Mouse (Mus musculus): Measurements from ENCODE around the gene Wdr81. TPM values are rescaled to one million over a fixed set of nuclear protein-coding genes. Genes with fewer than 3 reads are reported as not detected.

Gene Wdr81
- polyA plus RNA-seq, 1 experiment = 34.4 TPM

DNA sequence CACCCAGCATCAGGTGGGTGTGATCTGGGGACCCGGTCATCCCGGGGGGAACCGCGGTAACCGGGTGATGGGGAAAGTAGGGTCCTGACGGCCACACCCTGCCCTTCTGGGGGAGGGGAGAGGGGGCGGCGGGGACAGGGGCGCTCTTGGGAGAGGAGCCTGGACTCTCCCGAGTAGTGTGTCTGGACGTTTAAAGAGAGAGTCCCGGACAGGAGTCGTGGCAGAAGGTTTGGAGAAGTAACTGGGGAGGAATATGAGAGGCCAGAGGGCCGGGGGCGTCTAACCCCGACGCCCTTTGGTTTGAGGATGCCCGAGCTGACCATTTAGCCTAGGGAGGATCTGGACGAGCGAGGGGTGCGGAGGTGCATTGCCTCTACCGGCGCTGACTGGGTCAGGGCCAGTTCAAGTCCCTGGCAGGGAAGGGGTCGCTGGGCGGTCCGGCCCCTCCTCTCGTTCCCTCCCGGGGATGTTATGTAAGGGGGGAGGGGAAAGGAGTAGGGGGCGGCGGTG, 7.3 kb upstream of the Wdr81 start:
- H3K27ac ChIP-seq (ENCODE audit: insufficient read depth, low read length) = peak overlapping the region; percentile 66
- peaks cover 26% of the 10 kb centered on the region; the same call in 1 of the 2 replicates for H3K4me1 ChIP-seq (ENCODE audit: control insufficient read depth, insufficient read depth, insufficient read length)
- H3K27me3 ChIP-seq (ENCODE audit: control insufficient read depth, insufficient read depth, low read length) = no peaks in the 10 kb centered on the region
- WGBS = 1% methylated on average over 30 of the region's 30 CpGs
- no peak for DNase-seq (ENCODE audit: low read depth in 1 of 2, low spot score in 2 of 2)
- no peaks in the 10 kb centered on the region; the same call in 1 of the 2 replicates for H3K36me3 ChIP-seq (ENCODE audit: control insufficient read depth, insufficient read depth, low read length)
- no peak for TF ChIP-seq CTCF (IDR thresholded peaks at IDR 0.05; ENCODE audit: extremely low read depth, insufficient read depth, insufficient read length, insufficient replicate concordance)
- no peak for TF ChIP-seq POLR2A (IDR thresholded peaks at IDR 0.05; ENCODE audit: low read depth, low read length)
- H3K4me3 ChIP-seq (ENCODE audit: extremely low read depth, insufficient read depth, insufficient read length) = peak overlapping the region; percentile 67

DNA sequence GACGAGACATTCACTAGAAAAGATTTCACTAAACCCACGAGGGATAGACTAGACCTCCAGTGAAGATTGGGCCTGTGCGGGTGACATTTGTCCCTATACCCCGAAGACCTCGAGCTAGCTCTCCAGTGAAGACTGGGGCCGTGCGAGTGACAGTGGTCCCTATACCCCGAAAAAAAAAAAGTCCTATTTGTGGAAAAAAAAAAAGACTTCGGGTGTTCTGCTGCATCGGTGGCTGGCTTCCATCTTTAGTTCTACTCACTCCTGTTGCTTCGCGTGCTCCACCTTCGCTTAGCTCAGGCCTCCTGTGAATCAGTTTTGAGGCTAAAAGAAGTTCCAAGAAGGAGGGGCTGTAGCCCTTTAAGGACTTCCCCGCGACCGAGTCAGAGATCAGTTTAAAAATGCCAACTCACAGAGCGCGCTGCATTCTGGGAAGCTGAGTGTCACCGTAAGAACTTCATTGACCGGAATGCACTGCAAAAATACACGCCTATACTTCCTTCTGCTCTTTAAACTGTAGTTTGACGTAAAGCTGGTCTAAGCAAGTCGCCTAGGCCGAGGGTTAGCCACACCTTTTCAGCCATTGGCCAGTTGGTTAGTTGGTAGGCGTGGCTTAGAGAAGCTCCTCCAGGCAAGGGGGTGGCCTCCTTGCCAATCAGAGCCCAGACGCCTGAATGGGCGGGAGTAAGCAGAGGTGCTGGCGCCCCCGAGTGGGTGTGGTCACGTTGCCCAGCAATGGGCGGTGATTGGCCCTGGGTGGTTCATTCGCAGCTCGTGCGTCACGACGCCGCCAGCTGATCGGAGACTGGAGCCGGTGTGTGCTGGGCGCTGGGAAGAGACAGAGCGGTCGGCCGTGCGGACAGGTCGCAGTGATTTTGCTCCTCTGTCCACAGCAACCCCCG, 6.6 kb upstream of the Wdr81 start, which contains the start of gene Tlcd2:
TSS of gene Tlcd2 (plus strand) at position 872 of the 899 bp plus-strand sequence.
- H3K27me3 ChIP-seq (ENCODE audit: control insufficient read depth, insufficient read depth, low read length) = no peaks in the 10 kb centered on the region
- peak within 1 kb of the TSS; percentile 67 for H3K4me3 ChIP-seq (ENCODE audit: extremely low read depth, insufficient read depth, insufficient read length)
- TF ChIP-seq CTCF (IDR thresholded peaks at IDR 0.05; ENCODE audit: extremely low read depth, insufficient read depth, insufficient read length, insufficient replicate concordance) (no peak), POLR2A (IDR thresholded peaks at IDR 0.05; ENCODE audit: low read depth, low read length) (peak; percentile 89)
- H3K36me3 ChIP-seq (ENCODE audit: control insufficient read depth, insufficient read depth, low read length) = no peaks in the 10 kb centered on the region; the same call in 1 of the 2 replicates
- DNase-seq (ENCODE audit: low read depth in 1 of 2, low spot score in 2 of 2) = peak; percentile 99 to 100
- H3K27ac ChIP-seq (ENCODE audit: insufficient read depth, low read length) = peak within 1 kb of the TSS; percentile 98
- WGBS = under 1% methylated on average over 46 of the region's 46 CpGs
- H3K4me1 ChIP-seq (ENCODE audit: control insufficient read depth, insufficient read depth, insufficient read length) = peaks cover 30% of the 10 kb centered on the region; the same call in 1 of the 2 replicates

DNA sequence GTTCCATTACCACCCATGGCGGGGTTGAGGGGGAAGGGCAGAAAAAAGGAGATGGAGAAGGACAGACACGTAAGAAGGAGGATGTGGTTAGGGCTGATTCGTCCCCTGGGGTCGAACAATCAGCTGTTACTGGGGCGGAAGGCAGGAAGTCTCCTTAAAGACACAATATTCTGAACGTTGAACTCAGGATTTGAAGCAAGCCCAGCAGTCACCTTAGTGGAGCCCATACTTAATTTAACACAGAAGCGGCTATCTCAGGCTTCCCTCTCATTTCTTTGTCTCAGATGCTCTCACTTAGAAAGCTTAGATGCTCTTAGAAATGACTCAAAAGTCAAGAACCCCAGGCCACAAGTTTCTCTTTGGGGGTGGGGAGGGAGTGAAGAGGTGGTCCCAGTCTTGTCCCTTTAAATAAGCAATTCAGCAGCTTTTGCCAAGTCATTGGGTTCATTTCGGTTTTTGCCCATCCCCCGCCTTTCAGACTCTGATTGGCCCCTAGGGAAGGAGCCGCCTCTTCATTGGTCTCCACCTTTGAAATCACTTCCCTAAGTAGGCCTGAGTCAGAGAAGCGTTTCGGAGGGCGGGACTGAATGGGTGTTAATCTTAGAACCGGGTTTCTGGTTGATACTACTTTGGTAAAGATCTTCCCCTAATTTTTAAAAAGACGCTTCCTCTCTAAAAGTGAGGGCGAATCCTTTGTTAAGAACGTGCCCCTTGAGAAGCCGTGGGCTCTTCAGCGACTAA, 5.8 kb upstream of the Wdr81 start:
- H3K4me1 ChIP-seq (ENCODE audit: control insufficient read depth, insufficient read depth, insufficient read length) = peaks cover 31% of the 10 kb centered on the region; the same call in 1 of the 2 replicates
- peak overlapping the region; percentile 98 for H3K27ac ChIP-seq (ENCODE audit: insufficient read depth, low read length)
- WGBS = under 1% methylated on average over 19 of the region's 19 CpGs
- TF ChIP-seq CTCF (IDR thresholded peaks at IDR 0.05; ENCODE audit: extremely low read depth, insufficient read depth, insufficient read length, insufficient replicate concordance) (no peak), POLR2A (IDR thresholded peaks at IDR 0.05; ENCODE audit: low read depth, low read length) (peak; percentile 17; the same call in 1 of the 2 replicates)
- no peaks in the 10 kb centered on the region for H3K36me3 ChIP-seq (ENCODE audit: control insufficient read depth, insufficient read depth, low read length)
- H3K4me3 ChIP-seq (ENCODE audit: extremely low read depth, insufficient read depth, insufficient read length) = peak overlapping the region; percentile 51
- DNase-seq (ENCODE audit: low read depth in 1 of 2, low spot score in 2 of 2) = peak; percentile 85 to 91
- H3K27me3 ChIP-seq (ENCODE audit: control insufficient read depth, insufficient read depth, low read length) = no peaks in the 10 kb centered on the region

DNA sequence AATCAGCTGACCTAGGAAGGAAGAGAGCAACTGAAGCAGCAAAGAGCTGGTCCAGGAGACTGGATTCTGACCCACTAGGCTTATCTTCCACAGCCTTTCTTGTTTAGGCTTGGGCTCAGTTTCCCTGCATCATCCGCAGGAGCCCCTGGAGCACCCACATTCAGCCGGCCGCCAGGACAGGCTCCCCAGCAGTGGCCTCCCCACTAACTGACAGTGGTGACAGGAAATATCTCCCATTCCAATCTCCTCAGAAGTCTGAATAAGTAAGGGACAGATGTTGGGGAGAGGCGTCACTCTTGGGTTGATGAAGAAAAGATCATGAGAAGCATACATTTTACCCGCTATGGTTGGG, 5.2 kb upstream of the Wdr81 start:
- TF ChIP-seq CTCF (IDR thresholded peaks at IDR 0.05; ENCODE audit: extremely low read depth, insufficient read depth, insufficient read length, insufficient replicate concordance) = no peak
- no peak for TF ChIP-seq POLR2A (IDR thresholded peaks at IDR 0.05; ENCODE audit: low read depth, low read length)
- H3K4me3 ChIP-seq (ENCODE audit: extremely low read depth, insufficient read depth, insufficient read length) = no peak overlapping the region
- no peak for DNase-seq (ENCODE audit: low read depth in 1 of 2, low spot score in 2 of 2)
- no peaks in the 10 kb centered on the region for H3K36me3 ChIP-seq (ENCODE audit: control insufficient read depth, insufficient read depth, low read length)
- H3K27ac ChIP-seq (ENCODE audit: insufficient read depth, low read length) = peak overlapping the region; percentile 98
- peaks cover 36% of the 10 kb centered on the region; the same call in 1 of the 2 replicates for H3K4me1 ChIP-seq (ENCODE audit: control insufficient read depth, insufficient read depth, insufficient read length)
- no peaks in the 10 kb centered on the region for H3K27me3 ChIP-seq (ENCODE audit: control insufficient read depth, insufficient read depth, low read length)
- WGBS = 23% methylated on average over 5 of the region's 5 CpGs

DNA sequence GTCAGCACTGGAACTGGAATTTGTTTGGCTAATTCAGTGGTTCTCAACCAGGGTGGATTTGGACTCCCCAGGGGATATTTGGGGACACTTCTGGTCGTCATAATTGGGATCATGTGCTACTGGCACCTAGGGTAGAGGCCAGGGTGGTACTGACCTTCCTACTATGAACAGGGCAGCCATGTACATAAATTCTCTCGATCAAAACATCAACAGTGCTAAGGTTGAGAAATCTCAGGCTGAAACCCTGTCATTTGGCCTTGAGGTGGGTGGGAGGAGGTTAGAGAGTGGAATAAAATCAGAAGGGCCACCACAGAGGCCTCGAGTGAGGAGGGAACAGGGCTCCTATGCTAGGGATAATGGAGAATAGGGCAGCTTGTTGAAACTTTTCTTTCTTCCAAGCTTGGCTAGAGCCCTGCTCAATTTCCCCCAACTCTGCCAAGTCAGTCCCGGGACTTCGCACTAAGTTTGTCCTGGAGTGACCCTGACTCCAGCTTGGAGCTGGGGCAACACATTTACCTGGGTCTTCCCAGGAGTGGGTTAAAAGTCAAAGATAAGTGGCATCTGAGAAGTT, 4.7 kb upstream of the Wdr81 start:
- TF ChIP-seq POLR2A (IDR thresholded peaks at IDR 0.05; ENCODE audit: low read depth, low read length) (no peak), CTCF (IDR thresholded peaks at IDR 0.05; ENCODE audit: extremely low read depth, insufficient read depth, insufficient read length, insufficient replicate concordance) (no peak)
- no peak for DNase-seq (ENCODE audit: low read depth in 1 of 2, low spot score in 2 of 2)
- no peaks in the 10 kb centered on the region for H3K27me3 ChIP-seq (ENCODE audit: control insufficient read depth, insufficient read depth, low read length)
- H3K4me3 ChIP-seq (ENCODE audit: extremely low read depth, insufficient read depth, insufficient read length) = no peak overlapping the region
- H3K4me1 ChIP-seq (ENCODE audit: control insufficient read depth, insufficient read depth, insufficient read length) = peaks cover 37% of the 10 kb centered on the region; the same call in 1 of the 2 replicates
- H3K36me3 ChIP-seq (ENCODE audit: control insufficient read depth, insufficient read depth, low read length) = no peaks in the 10 kb centered on the region
- WGBS = 55% methylated on average over 5 of the region's 5 CpGs
- H3K27ac ChIP-seq (ENCODE audit: insufficient read depth, low read length) = peak overlapping the region; percentile 98

DNA sequence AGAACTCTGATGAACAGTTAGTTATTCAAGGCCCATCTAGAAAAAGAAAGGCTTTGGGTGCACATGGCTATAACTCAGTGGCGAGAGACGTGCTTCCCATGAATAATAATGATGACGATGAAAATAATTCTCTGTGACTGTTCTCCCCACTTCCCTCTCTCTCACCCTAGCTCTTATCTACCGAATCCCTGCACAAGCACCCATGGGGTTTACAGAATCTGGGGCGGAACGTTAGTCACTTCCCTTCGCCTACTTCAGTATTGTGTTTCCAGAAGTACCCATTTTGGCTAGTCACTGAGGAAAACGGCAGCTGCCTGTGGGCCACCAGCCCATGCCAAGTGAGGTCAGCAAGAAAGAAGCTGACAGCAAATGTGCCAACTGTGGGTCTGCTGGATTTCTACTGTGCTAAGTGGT, 4.1 kb upstream of the Wdr81 start:
- DNase-seq (ENCODE audit: low read depth in 1 of 2, low spot score in 2 of 2) = no peak
- H3K4me3 ChIP-seq (ENCODE audit: extremely low read depth, insufficient read depth, insufficient read length) = no peak overlapping the region
- H3K4me1 ChIP-seq (ENCODE audit: control insufficient read depth, insufficient read depth, insufficient read length) = peaks cover 41% of the 10 kb centered on the region
- 16% methylated on average over 8 of the region's 8 CpGs for WGBS
- TF ChIP-seq CTCF (IDR thresholded peaks at IDR 0.05; ENCODE audit: extremely low read depth, insufficient read depth, insufficient read length, insufficient replicate concordance) (no peak), POLR2A (IDR thresholded peaks at IDR 0.05; ENCODE audit: low read depth, low read length) (no peak)
- H3K27ac ChIP-seq (ENCODE audit: insufficient read depth, low read length) = peak overlapping the region; percentile 98
- H3K36me3 ChIP-seq (ENCODE audit: control insufficient read depth, insufficient read depth, low read length) = no peaks in the 10 kb centered on the region
- no peaks in the 10 kb centered on the region for H3K27me3 ChIP-seq (ENCODE audit: control insufficient read depth, insufficient read depth, low read length)

All from spleen, adult 2 months (tissue).